Mouse (Mus musculus) erythroblast, embryonic 14.5 days (primary cell): ENCODE measurements around the gene Hypk. TPM values are rescaled to one million over a fixed set of nuclear protein-coding genes. Genes with fewer than 3 reads are reported as not detected.
"Not testable (repeated sequence)": the region's sequence is repeated elsewhere in the genome, so short reads cannot be mapped to it uniquely, and the experiment has no call there.

Experiments used
- H3K27me3 ChIP-seq: 2 replicates; pipeline ENCODE4 v1.6.1; 2012; ENCODE audit warnings: inconsistent platforms; ENCODE audit not compliant: control insufficient read depth
- H3K36me3 ChIP-seq: 2 replicates; pipeline ENCODE4 v1.6.1; 2012; ENCODE audit warnings: mild to moderate bottlenecking, inconsistent platforms; ENCODE audit not compliant: control insufficient read depth
- H3K4me1 ChIP-seq: 2 replicates; pipeline ENCODE4 v1.6.1; 2012; ENCODE audit warnings: inconsistent platforms; ENCODE audit not compliant: control insufficient read depth
- H3K4me3 ChIP-seq: replicated peaks from 2 replicates; pipeline ENCODE3; 2012; ENCODE audit warnings: moderate library complexity, mild to moderate bottlenecking, inconsistent platforms
- H3K9me3 ChIP-seq: 2 replicates; pipeline ENCODE4 v1.6.1; 2012; ENCODE audit warnings: low read length, inconsistent platforms, mixed read lengths; ENCODE audit not compliant: control insufficient read depth
- GATA1 ChIP-seq: IDR thresholded peaks from 2 replicates; pipeline ENCODE4 v1.6.1; 2012; ENCODE audit warnings: low read length, inconsistent platforms, mixed read lengths
- TAL1 ChIP-seq: IDR thresholded peaks from 3 replicates; pipeline ENCODE4 v1.6.1; 2012; ENCODE audit warnings: low read length, inconsistent platforms, mixed read lengths
- polyA plus RNA-seq: library from polyadenylated mRNA; stranded (reverse); fragments of >175 nt; gene quantifications from 2 replicates; pipeline ENCODE4 v1.2.3, GENCODE M21; 2012

Gene Hypk
- polyA plus RNA-seq, 1 experiment, result 0.17 TPM

- H3K36me3 ChIP-seq, result peaks cover 60% of the 10 kb centered on the region
- no peak overlapping the region for H3K4me3 ChIP-seq
- TF ChIP-seq GATA1 (no peak), TAL1 (no peak)
- peaks cover 45% of the 10 kb centered on the region for H3K4me1 ChIP-seq
- no peaks in the 10 kb centered on the region for H3K9me3 ChIP-seq
- no peaks in the 10 kb centered on the region for H3K27me3 ChIP-seq
Measured at GRCm38 (mm10) chr2:121455534-121455933, 2.4 kb downstream of the Hypk start.

GRCm38 (mm10) chr2:121456692-121457642 is 3.9 kb downstream of the Hypk start, which contains the start of gene Serinc4:
Gene Serinc4, minus strand, starts transcription at chr2:121456781.
- Histone ChIP-seq H3K27me3 (no peaks in the 10 kb centered on the region), H3K9me3 (no peaks in the 10 kb centered on the region), H3K4me3 (peak within 1 kb of the TSS; percentile 79), H3K4me1 (peaks cover 37% of the 10 kb centered on the region), H3K36me3 (peaks cover 55% of the 10 kb centered on the region)
- TF ChIP-seq TAL1, result no peak
- TF ChIP-seq GATA1, result peak; percentile 55; the same call in 1 of the 2 replicates

GRCm38 (mm10) chr2:121460071-121460470 is 7.0 kb downstream of the Hypk start:
- no peak overlapping the region for H3K4me3 ChIP-seq
- no peak for TF ChIP-seq TAL1
- TF ChIP-seq GATA1, result no peak
- H3K9me3 ChIP-seq, result no peaks in the 10 kb centered on the region
- peaks cover 30% of the 10 kb centered on the region for H3K4me1 ChIP-seq
- peaks cover 32% of the 10 kb centered on the region for H3K36me3 ChIP-seq
- H3K27me3 ChIP-seq, result no peaks in the 10 kb centered on the region

GRCm38 (mm10) chr2:121468982-121469381 is 15.9 kb downstream of the Hypk start:
- not testable (repeated sequence) for H3K9me3 ChIP-seq, H3K4me1 ChIP-seq, H3K27me3 ChIP-seq

GRCm38 (mm10) chr2:121472783-121473182 is 19.7 kb downstream of the Hypk start:
- H3K27me3 ChIP-seq, H3K4me3 ChIP-seq, H3K9me3 ChIP-seq, H3K4me1 ChIP-seq: not testable (repeated sequence)
- H3K36me3 ChIP-seq, result peaks cover 16% of the 10 kb centered on the region

More at GRCm38 (mm10) chr2:121468982-121469381, 15.9 kb downstream of the Hypk start:
- H3K36me3 ChIP-seq, result peaks cover 11% of the 10 kb centered on the region
- not testable (repeated sequence) for H3K4me3 ChIP-seq

GRCm38 (mm10) chr2:121473301-121474179 is 20.4 kb downstream of the Hypk start, which contains the start of gene Mfap1b:
Gene Mfap1b, minus strand, starts transcription at chr2:121474067.
- H3K9me3 ChIP-seq, H3K27me3 ChIP-seq, H3K4me1 ChIP-seq: not testable (repeated sequence)
- Histone ChIP-seq H3K36me3 (peaks cover 14% of the 10 kb centered on the region), H3K4me3 (peak within 1 kb of the TSS; percentile 71)

GRCm38 (mm10) chr2:121474180-121474535 is 21.1 kb downstream of the Hypk start:
- Histone ChIP-seq H3K4me1 (peaks cover 10% of the 10 kb centered on the region), H3K36me3 (peaks cover 14% of the 10 kb centered on the region), H3K27me3 (no peaks in the 10 kb centered on the region), H3K4me3 (peak overlapping the region; percentile 71), H3K9me3 (no peaks in the 10 kb centered on the region)
- TF ChIP-seq TAL1 (no peak), GATA1 (no peak)

GRCm38 (mm10) chr2:121475306-121475705 is 22.2 kb downstream of the Hypk start:
- not testable (repeated sequence) for H3K9me3 ChIP-seq, H3K27me3 ChIP-seq, H3K4me3 ChIP-seq, H3K4me1 ChIP-seq
- H3K36me3 ChIP-seq, result peaks cover 14% of the 10 kb centered on the region

- H3K9me3 ChIP-seq, result no peaks in the 10 kb centered on the region
- H3K27me3 ChIP-seq, result no peaks in the 10 kb centered on the region
- TF ChIP-seq GATA1, result no peak
- no peak for TF ChIP-seq TAL1
- H3K4me3 ChIP-seq, result no peak overlapping the region
- H3K4me1 ChIP-seq, result peaks cover 6% of the 10 kb centered on the region
- peaks cover 5% of the 10 kb centered on the region for H3K36me3 ChIP-seq
Measured at GRCm38 (mm10) chr2:121477491-121478266, 24.6 kb downstream of the Hypk start.
